Mouse (Mus musculus) myocyte (in vitro differentiated cells): ENCODE data around the gene Fam43b. TPM values are rescaled to one million over a fixed set of nuclear protein-coding genes. Genes with fewer than 3 reads are reported as not detected.

Experiments
- H3K27me3 ChIP-seq: one replicate; pipeline ENCODE4 v1.6.1; 2011; ENCODE audit not compliant: control insufficient read depth, insufficient read depth, insufficient read length
- H3K36me3 ChIP-seq: one replicate; pipeline ENCODE4 v1.6.1; 2011; ENCODE audit not compliant: control insufficient read depth, insufficient read depth
- H3K4me2 ChIP-seq: one replicate; pipeline ENCODE4 v1.6.1; 2011; ENCODE audit warnings: low read depth, control low read depth
- H3K4me3 ChIP-seq: one replicate; pipeline ENCODE4 v1.5.1; 2011; ENCODE audit warnings: mild to moderate bottlenecking, control low read depth, moderate library complexity
- H3K79me2 ChIP-seq: one replicate; pipeline ENCODE4 v1.6.1; 2011; ENCODE audit not compliant: control insufficient read depth, insufficient read depth
- H3ac ChIP-seq: one replicate; pipeline ENCODE4 v1.6.1; 2011; ENCODE audit not compliant: control insufficient read depth, insufficient read length
- CEBPB ChIP-seq: IDR thresholded peaks from 2 replicates; pipeline ENCODE4 v1.6.1; 2011; ENCODE audit warnings: mild to moderate bottlenecking, moderate library complexity; ENCODE audit not compliant: poor library complexity, insufficient read depth, severe bottlenecking
- E2F4 ChIP-seq: IDR thresholded peaks from one replicate; pipeline ENCODE4 v1.6.1; 2011; ENCODE audit warnings: mild to moderate bottlenecking, control low read depth, moderate library complexity; ENCODE audit not compliant: insufficient read depth
- MAX ChIP-seq: IDR thresholded peaks from one replicate; pipeline ENCODE4 v1.6.1; 2011; ENCODE audit warnings: low read depth, mild to moderate bottlenecking, control low read depth
- MYOD1 ChIP-seq, 3 experiments: IDR thresholded peaks; one replicate each; pipeline ENCODE4 v1.6.1; 2011; ENCODE audit warnings: control low read depth in 2 of 3, low read depth in 2 of 3, mild to moderate bottlenecking in 2 of 3, moderate library complexity in 1 of 3; ENCODE audit not compliant: insufficient read length in 2 of 3, control insufficient read depth in 1 of 3
- MYOG ChIP-seq, 3 experiments: IDR thresholded peaks; one replicate each; pipeline ENCODE4 v1.6.1; 2011; ENCODE audit warnings: control low read depth in 2 of 3, low read depth in 2 of 3, mild to moderate bottlenecking in 2 of 3; ENCODE audit not compliant: insufficient read length in 2 of 3, control insufficient read depth in 1 of 3, insufficient read depth in 1 of 3
- POLR2A ChIP-seq: IDR thresholded peaks from one replicate; pipeline ENCODE4 v1.6.1; 2011; ENCODE audit warnings: low read depth, mild to moderate bottlenecking, control low read depth, moderate library complexity; ENCODE audit not compliant: insufficient read length
- POLR2AphosphoS2 ChIP-seq: IDR thresholded peaks from one replicate; pipeline ENCODE4 v1.6.1; 2011; ENCODE audit warnings: low read depth, control low read depth; ENCODE audit not compliant: insufficient read length
- REST ChIP-seq: IDR thresholded peaks from one replicate; pipeline ENCODE4 v1.6.1; 2011; ENCODE audit warnings: mild to moderate bottlenecking, control low read depth, moderate library complexity; ENCODE audit not compliant: insufficient read depth, insufficient read length
- SRF ChIP-seq: IDR thresholded peaks from one replicate; pipeline ENCODE4 v1.6.1; 2011; ENCODE audit warnings: low read depth; ENCODE audit not compliant: control insufficient read depth, insufficient read length
- TCF12 ChIP-seq: IDR thresholded peaks from one replicate; pipeline ENCODE4 v1.6.1; 2011; ENCODE audit warnings: mild to moderate bottlenecking, control low read depth; ENCODE audit not compliant: poor library complexity, insufficient read depth, severe bottlenecking
- TCF3 ChIP-seq: IDR thresholded peaks from one replicate; pipeline ENCODE4 v1.6.1; 2011; ENCODE audit warnings: low read depth, control low read depth; ENCODE audit not compliant: insufficient read length
- USF1 ChIP-seq: IDR thresholded peaks from one replicate; pipeline ENCODE4 v1.6.1; 2011; ENCODE audit warnings: low read depth, mild to moderate bottlenecking, control low read depth, moderate library complexity
- polyA plus RNA-seq: library from polyadenylated mRNA; unstranded; fragments of >200 nt; fragmentation: generic; extraction: Trizol; gene quantifications from one replicate; pipeline ENCODE4 v1.2.1, GENCODE M21; 2012; ENCODE audit warnings: missing spikeins

Fam43b gene
- not detected for polyA plus RNA-seq

DNA sequence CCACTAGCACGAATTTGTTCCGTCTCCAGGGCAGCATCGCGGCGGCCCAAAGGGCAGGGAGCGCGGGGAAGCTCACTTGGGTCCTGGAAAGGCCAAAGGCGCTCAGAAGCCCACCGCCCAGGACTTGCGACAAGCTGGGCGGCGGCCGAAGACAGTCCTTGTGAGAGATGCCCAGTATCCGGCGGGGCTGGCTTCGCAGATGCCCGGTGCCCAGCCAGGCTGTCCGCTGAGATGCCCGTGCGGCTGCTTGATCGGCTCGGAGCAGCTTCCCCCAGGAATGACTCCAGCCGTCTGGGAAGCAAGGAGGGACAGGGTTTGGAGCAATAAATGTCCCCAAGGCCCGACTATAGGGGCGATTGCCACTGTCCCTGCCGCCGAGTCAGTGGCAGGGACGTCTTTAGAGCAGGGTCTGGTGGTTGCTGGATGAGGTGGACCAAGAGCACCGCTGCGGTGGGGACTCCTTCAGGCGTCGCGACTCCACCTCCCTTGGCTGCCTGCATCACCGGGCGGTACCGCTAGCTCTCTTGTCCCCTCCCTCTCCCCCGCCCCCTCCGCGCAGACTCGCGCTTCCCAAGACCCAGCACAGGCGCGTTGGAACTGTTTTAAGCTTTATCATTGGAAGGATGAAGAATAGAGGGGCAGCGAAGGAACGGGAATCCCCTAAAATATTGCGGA is at the start of gene Fam43b:
Gene Fam43b (minus strand): TSS at position 558 of the 675 bp plus-strand sequence.
- no peak for TF ChIP-seq TCF12
- TF ChIP-seq TCF3, result no peak
- no peak for TF ChIP-seq MAX
- TF ChIP-seq MYOD1 (IDR thresholded peaks at IDR 0.05; ENCODE audit: control insufficient read depth in 1 of 3, insufficient read length in 2 of 3, low read depth in 2 of 3), result no peak
- TF ChIP-seq SRF, result no peak
- TF ChIP-seq POLR2A, result no peak
- TF ChIP-seq E2F4, result no peak
- no peak for TF ChIP-seq MYOG (IDR thresholded peaks at IDR 0.05; ENCODE audit: control insufficient read depth in 1 of 3, insufficient read depth in 1 of 3, insufficient read length in 2 of 3, low read depth in 2 of 3)
- TF ChIP-seq POLR2AphosphoS2, result no peak
- no peak for TF ChIP-seq CEBPB
- no peak for TF ChIP-seq REST
- Histone ChIP-seq H3K36me3 (no peaks in the 10 kb centered on the region), H3K4me2 (no peak within 1 kb of the TSS), H3K4me3 (no peak within 1 kb of the TSS), H3ac (no peak within 1 kb of the TSS), H3K27me3 (peaks cover 59% of the 10 kb centered on the region), H3K79me2 (no peaks in the 10 kb centered on the region)

GRCm38 (mm10) chr4:138444941-138445340 is 48.6 kb upstream of the Fam43b start:
- no peaks in the 10 kb centered on the region for H3K27me3 ChIP-seq
- H3K79me2 ChIP-seq, result no peaks in the 10 kb centered on the region
- H3K4me2 ChIP-seq, result no peak overlapping the region
- no peaks in the 10 kb centered on the region for H3K36me3 ChIP-seq
- H3K4me3 ChIP-seq, result no peak overlapping the region
- no peak for TF ChIP-seq SRF
- TF ChIP-seq E2F4, result no peak
- TF ChIP-seq REST, result no peak
- TF ChIP-seq POLR2AphosphoS2, result no peak
- no peak overlapping the region for H3ac ChIP-seq

DNA sequence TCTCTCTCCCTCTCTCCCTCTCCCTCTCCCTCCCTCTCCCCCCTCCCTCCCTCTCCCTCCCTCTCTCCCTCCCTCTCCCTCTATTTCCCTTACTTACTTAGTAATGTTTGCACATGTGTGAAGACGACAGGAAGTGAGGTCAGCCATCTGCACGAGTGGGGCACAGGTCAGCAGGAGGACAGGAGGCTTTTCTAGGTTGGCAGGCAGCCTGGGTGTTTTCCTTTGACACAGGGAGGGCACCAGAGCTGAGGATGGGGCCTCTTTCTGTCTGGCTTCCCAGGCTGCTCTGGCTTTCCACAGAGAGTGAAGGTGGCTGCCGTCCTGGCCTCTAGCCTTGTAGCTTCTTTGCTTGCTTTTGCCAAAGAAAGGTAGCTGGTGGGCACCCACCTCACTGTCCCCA is 43.7 kb upstream of the Fam43b start:
- Histone ChIP-seq H3K36me3 (no peaks in the 10 kb centered on the region), H3K27me3 (no peaks in the 10 kb centered on the region), H3K79me2 (peaks cover 13% of the 10 kb centered on the region), H3ac (no peak overlapping the region), H3K4me3 (no peak overlapping the region), H3K4me2 (no peak overlapping the region)
- TF ChIP-seq USF1 (no peak), POLR2A (no peak), POLR2AphosphoS2 (no peak), MYOD1 (IDR thresholded peaks at IDR 0.05; ENCODE audit: control insufficient read depth in 1 of 3, insufficient read length in 2 of 3, low read depth in 2 of 3) (no peak), TCF3 (no peak), MAX (no peak), REST (no peak), TCF12 (no peak), SRF (no peak), E2F4 (no peak), CEBPB (no peak), MYOG (IDR thresholded peaks at IDR 0.05; ENCODE audit: control insufficient read depth in 1 of 3, insufficient read depth in 1 of 3, insufficient read length in 2 of 3, low read depth in 2 of 3) (no peak)

- H3K27me3 ChIP-seq, result no peaks in the 10 kb centered on the region
- no peak for TF ChIP-seq TCF3
- no peak for TF ChIP-seq TCF12
- no peak for TF ChIP-seq CEBPB
- peak; percentile 86 for TF ChIP-seq POLR2A
- TF ChIP-seq POLR2AphosphoS2, result peak; percentile 94
- TF ChIP-seq REST, result no peak
- peak; percentile 91 for TF ChIP-seq USF1
- TF ChIP-seq MYOD1 (IDR thresholded peaks at IDR 0.05; ENCODE audit: control insufficient read depth in 1 of 3, insufficient read length in 2 of 3, low read depth in 2 of 3), result peak in 2 of 3 experiments; percentile 9 to 33
- TF ChIP-seq E2F4, result no peak
- peak in 2 of 3 experiments; percentile 8 to 35 for TF ChIP-seq MYOG (IDR thresholded peaks at IDR 0.05; ENCODE audit: control insufficient read depth in 1 of 3, insufficient read depth in 1 of 3, insufficient read length in 2 of 3, low read depth in 2 of 3)
- TF ChIP-seq SRF, result peak; percentile 59
- H3K4me3 ChIP-seq, result peak within 1 kb of the TSS; percentile 72
- H3K4me2 ChIP-seq, result peak within 1 kb of the TSS; percentile 98
- H3K36me3 ChIP-seq, result no peaks in the 10 kb centered on the region
- peaks cover 17% of the 10 kb centered on the region for H3K79me2 ChIP-seq
- H3ac ChIP-seq, result peak within 1 kb of the TSS; percentile 20
These were observed 38.3 kb upstream of the Fam43b start, which contains the start of gene Mul1 for GRCm38 (mm10) chr4:138434347-138435316. Gene Mul1, plus strand, starts transcription at chr4:138434671.
